Mouse (Mus musculus) liver, postnatal 0 days (tissue): ENCODE results near the gene Pmis2. TPM values are rescaled to one million over a fixed set of nuclear protein-coding genes. Genes with fewer than 3 reads are reported as not detected.

Source experiments
- ATAC-seq: fragments of 200-750 bp; cut with Nextera tagmentation; 2 replicates; pipeline ENCODE4 v1.8.0; 2017; ENCODE audit warnings: mild to moderate bottlenecking, moderate library complexity
- DNase-seq: peaks from one replicate; pipeline ENCODE4 v3.0.0-alpha.2; 2016
- H3K27ac ChIP-seq: fragments of 300-500 bp; sonication (generic); 2 replicates; pipeline ENCODE4 v1.5.1; 2014; ENCODE audit warnings: antibody characterized with exemption, moderate library complexity, mild to moderate bottlenecking, low read depth
- H3K27me3 ChIP-seq: fragments of 300-500 bp; sonication (generic); 2 replicates; pipeline ENCODE4 v1.6.1; 2014; ENCODE audit warnings: low read length, control low read depth, mixed read lengths; ENCODE audit not compliant: insufficient read depth
- H3K36me3 ChIP-seq: fragments of 300-500 bp; sonication (generic); replicated peaks from 2 replicates; pipeline ENCODE4 v1.6.1; 2014; ENCODE audit warnings: mild to moderate bottlenecking, control low read depth, low read length, moderate library complexity, mixed read lengths; ENCODE audit not compliant: insufficient read depth
- H3K4me1 ChIP-seq: fragments of 300-500 bp; sonication (generic); 2 replicates; pipeline ENCODE4 v1.6.1; 2014; ENCODE audit warnings: antibody characterized with exemption, mild to moderate bottlenecking, control low read depth; ENCODE audit not compliant: insufficient read depth
- H3K4me2 ChIP-seq: fragments of 300-500 bp; sonication (generic); 2 replicates; pipeline ENCODE4 v1.6.1; 2014; ENCODE audit warnings: low read depth, mild to moderate bottlenecking, low read length, moderate library complexity, mixed read lengths
- H3K4me3 ChIP-seq: fragments of 300-500 bp; sonication (generic); 2 replicates; pipeline ENCODE4 v1.5.1; 2014; ENCODE audit warnings: low read depth, low read length
- H3K9ac ChIP-seq: fragments of 300-500 bp; sonication (generic); replicated peaks from 2 replicates; pipeline ENCODE4 v1.6.1; 2014; ENCODE audit warnings: mild to moderate bottlenecking, moderate library complexity
- H3K9me3 ChIP-seq: fragments of 300-500 bp; sonication (generic); 2 replicates; pipeline ENCODE4 v1.6.1; 2016; ENCODE audit warnings: mild to moderate bottlenecking, control low read depth, low read length, mixed read lengths
- CTCF ChIP-seq: sonication (generic); IDR thresholded peaks from 2 replicates; pipeline ENCODE4 v1.5.1; 2016; ENCODE audit warnings: antibody characterized with exemption, low read depth
- EP300 ChIP-seq: IDR thresholded peaks from 2 replicates; pipeline ENCODE4 v1.6.1; 2016; ENCODE audit warnings: antibody characterized with exemption, low read depth, mild to moderate bottlenecking
- WGBS: fragments of 180-500 bp; shearing (Covaris S2); extraction: QIAGEN DNeasy Blood & Tissue Kit; methylation state at CpG from one replicate; pipeline ENCODE4 v1.1.7; 2014; ENCODE audit not compliant: insufficient replicate concordance; 5-methylcytosine and 5-hydroxymethylcytosine counted together
- polyA plus RNA-seq: library from polyadenylated mRNA; unstranded; fragments of >200 nt; fragmentation: Nextera tagmentation; extraction: Ambion mirVana; gene quantifications from 2 replicates; pipeline ENCODE4 v1.2.1, GENCODE M21; 2015

Pmis2 gene
- polyA plus RNA-seq, 1 experiment from 2014 or later, result not detected

GRCm38 (mm10) chr7:30639083-30639482 lies 32.3 kb downstream of the Pmis2 start:
- DNase-seq (no peak), ATAC-seq (no peak)
- peaks cover 32% of the 10 kb centered on the region for H3K36me3 ChIP-seq
- no peaks in the 10 kb centered on the region for H3K9me3 ChIP-seq
- no peak overlapping the region for H3K4me2 ChIP-seq
- peaks cover 25% of the 10 kb centered on the region for H3K27me3 ChIP-seq
- no peak overlapping the region for H3K4me3 ChIP-seq
- H3K9ac ChIP-seq, result no peak overlapping the region
- TF ChIP-seq CTCF (no peak), EP300 (no peak)
- no peak overlapping the region for H3K27ac ChIP-seq
- peaks cover 9% of the 10 kb centered on the region for H3K4me1 ChIP-seq
- WGBS, result 20% methylated on average over 4 of the region's 4 CpGs

- no peak for TF ChIP-seq CTCF
- no peak overlapping the region for H3K4me2 ChIP-seq
- H3K4me1 ChIP-seq, result peaks cover 9% of the 10 kb centered on the region
- H3K27ac ChIP-seq, result no peak overlapping the region
- H3K9ac ChIP-seq, result no peak overlapping the region
- WGBS, result 21% methylated on average over 11 of the region's 11 CpGs
- ATAC-seq (no peak), DNase-seq (no peak)
- H3K36me3 ChIP-seq, result peaks cover 9% of the 10 kb centered on the region
- no peaks in the 10 kb centered on the region for H3K9me3 ChIP-seq
- peaks cover 42% of the 10 kb centered on the region for H3K27me3 ChIP-seq
- H3K4me3 ChIP-seq, result no peak overlapping the region
These were observed 35.0 kb downstream of the Pmis2 start for GRCm38 (mm10) chr7:30636395-30636794.

GRCm38 (mm10) chr7:30635752-30636151 lies 35.7 kb downstream of the Pmis2 start, which contains the start of gene Etv2:
Gene Etv2 (minus strand): TSS chr7:30635852.
- Histone ChIP-seq H3K4me2 (peak within 1 kb of the TSS; percentile 47; the same call in 1 of the 2 replicates), H3K4me3 (no peak within 1 kb of the TSS), H3K27me3 (peaks cover 44% of the 10 kb centered on the region), H3K4me1 (peaks cover 9% of the 10 kb centered on the region), H3K9me3 (no peaks in the 10 kb centered on the region), H3K9ac (no peak within 1 kb of the TSS), H3K27ac (no peak within 1 kb of the TSS), H3K36me3 (0 out of 2 replicates have a peak, but pooled peaks cover 5% of the 10 kb centered on the region)
- ATAC-seq (no peak), DNase-seq (no peak)
- TF ChIP-seq CTCF, result no peak
- TF ChIP-seq EP300, result no peak
- WGBS, result 18% methylated on average over 5 of the region's 5 CpGs

GRCm38 (mm10) chr7:30634621-30635020 lies 36.8 kb downstream of the Pmis2 start:
- Histone ChIP-seq H3K4me3 (no peak overlapping the region), H3K36me3 (no peaks in the 10 kb centered on the region), H3K27ac (no peak overlapping the region), H3K27me3 (peaks cover 49% of the 10 kb centered on the region), H3K9ac (no peak overlapping the region), H3K9me3 (no peaks in the 10 kb centered on the region), H3K4me2 (peak overlapping the region; percentile 47; the same call in 1 of the 2 replicates), H3K4me1 (peaks cover 6% of the 10 kb centered on the region)
- ATAC-seq, result peak; percentile 75
- WGBS, result 3% methylated on average over 19 of the region's 20 CpGs
- DNase-seq, result peak; percentile 82
- TF ChIP-seq EP300 (no peak), CTCF (peak; percentile 76)

- no peak overlapping the region for H3K9ac ChIP-seq
- no peak overlapping the region; the same call in 1 of the 2 replicates for H3K4me2 ChIP-seq
- H3K27ac ChIP-seq, result no peak overlapping the region
- H3K4me3 ChIP-seq, result no peak overlapping the region
- H3K36me3 ChIP-seq, result no peaks in the 10 kb centered on the region
- DNase-seq (no peak), ATAC-seq (no peak)
- peaks cover 49% of the 10 kb centered on the region for H3K27me3 ChIP-seq
- TF ChIP-seq CTCF, result no peak
- TF ChIP-seq EP300, result no peak
- peaks cover 6% of the 10 kb centered on the region for H3K4me1 ChIP-seq
- H3K9me3 ChIP-seq, result no peaks in the 10 kb centered on the region
- 8% methylated on average over 27 of the region's 27 CpGs for WGBS
These were observed 37.5 kb downstream of the Pmis2 start for GRCm38 (mm10) chr7:30633762-30634412.

GRCm38 (mm10) chr7:30629013-30629412 lies 42.4 kb downstream of the Pmis2 start:
- no peak for DNase-seq
- no peaks in the 10 kb centered on the region; the same call in 1 of the 2 replicates for H3K36me3 ChIP-seq
- H3K4me1 ChIP-seq, result peaks cover 11% of the 10 kb centered on the region; the same call in 1 of the 2 replicates
- peaks cover 23% of the 10 kb centered on the region for H3K27me3 ChIP-seq
- no peaks in the 10 kb centered on the region for H3K9me3 ChIP-seq
- no peak overlapping the region for H3K4me2 ChIP-seq
- ATAC-seq, result no peak
- no peak overlapping the region for H3K27ac ChIP-seq
- no peak overlapping the region for H3K4me3 ChIP-seq
- H3K9ac ChIP-seq, result no peak overlapping the region
- TF ChIP-seq CTCF (no peak), EP300 (no peak)
